Mouse (Mus musculus) megakaryocyte, embryonic 14.5 days (primary cell): ENCODE data around the gene Slc5a11.

Experiments
- FLI1 ChIP-seq: IDR thresholded peaks from 2 replicates; pipeline ENCODE4 v1.6.1; 2012; ENCODE audit warnings: low read length, inconsistent platforms, mixed read lengths
- GATA1 ChIP-seq: IDR thresholded peaks from 3 replicates; pipeline ENCODE4 v1.6.1; 2012; ENCODE audit warnings: mixed read lengths, low read length, inconsistent platforms, borderline replicate concordance

DNA sequence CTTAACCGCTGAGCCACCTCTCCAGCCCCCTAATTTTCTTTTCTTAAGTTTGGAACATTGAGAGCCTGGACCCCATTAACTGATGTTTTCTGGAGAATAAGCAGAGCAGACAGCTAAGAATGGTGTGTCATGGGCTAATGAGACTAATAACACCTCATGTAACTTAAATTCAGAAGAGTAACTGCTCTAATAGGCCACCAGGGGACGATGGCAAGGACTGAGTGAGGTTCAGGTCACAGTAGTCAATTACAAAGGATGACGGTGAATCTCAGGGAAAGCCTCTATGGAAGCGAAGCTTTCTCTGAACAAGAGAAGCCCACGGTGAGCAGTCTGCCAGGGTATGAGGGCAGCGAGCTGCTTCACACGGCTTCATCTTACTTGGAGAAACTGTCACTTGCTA is 80.8 kb downstream of the Slc5a11 start:
- TF ChIP-seq GATA1 (no peak), FLI1 (no peak)
